Mouse (Mus musculus): ENCODE data around the gene Abcg1.

DNA sequence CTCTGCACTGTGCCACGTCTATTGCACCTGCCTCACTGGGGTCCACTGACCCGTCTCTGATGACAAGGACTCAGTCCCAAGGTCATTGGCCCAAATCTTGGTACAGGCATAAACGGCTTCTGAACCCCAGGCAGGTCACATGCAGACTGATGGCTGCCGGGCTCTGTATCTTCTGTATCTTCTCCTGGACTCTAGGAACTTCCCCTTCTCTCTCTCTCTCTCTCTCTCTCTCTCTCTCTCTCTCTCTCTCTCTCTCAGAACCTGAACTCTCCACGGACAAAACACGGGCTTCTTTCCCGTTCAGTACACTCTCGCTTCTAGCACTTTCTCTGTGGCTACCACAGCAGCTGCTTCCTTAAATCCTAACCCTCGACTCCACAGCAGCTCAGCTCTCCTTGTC lies 88.5 kb downstream of the Abcg1 start:
- TF ChIP-seq EP300 (IDR thresholded peaks at IDR 0.05; ENCODE audit: low read depth) (no peak), CTCF (IDR thresholded peaks at IDR 0.05; ENCODE audit: low read depth) (no peak)

All from heart, postnatal 0 days (tissue).